ENCODE assay signal across 27 mouse cellular contexts in genomic region chr3:136103339-136103738, GRCm38 (mm10).
"Had no signal": no experiment of that assay in that cellular context is flagged by ENCODE, and none has a peak within 500 bp of the region (broad histone marks: within the 10 kb centered on the region; RNA-seq: fewer than 3 reads in every experiment).

No protein-coding gene starts in this region.

- H3K36me3 ChIP-seq: embryonic facial prominence, embryonic 10.5 days; embryonic facial prominence, embryonic 12.5 days; embryonic facial prominence, embryonic 13.5 days; embryonic facial prominence, embryonic 15.5 days; forebrain, embryonic 10.5 days; forebrain, embryonic 12.5 days; forebrain, embryonic 15.5 days; heart, embryonic 10.5 days had no signal

- H3K4me2 ChIP-seq: embryonic facial prominence, embryonic 12.5 days; embryonic facial prominence, embryonic 13.5 days; embryonic facial prominence, embryonic 15.5 days; forebrain, embryonic 12.5 days; forebrain, embryonic 13.5 days; forebrain, embryonic 15.5 days had no signal

- ATAC-seq: forebrain, embryonic 13.5 days; forebrain, embryonic 14.5 days; forebrain, embryonic 15.5 days; forebrain, embryonic 16.5 days; forebrain, postnatal 0 days had no signal

- H3K27ac ChIP-seq: embryonic facial prominence, embryonic 10.5 days; embryonic facial prominence, embryonic 12.5 days; embryonic facial prominence, embryonic 13.5 days; embryonic facial prominence, embryonic 15.5 days; forebrain, embryonic 10.5 days; forebrain, embryonic 12.5 days; forebrain, embryonic 13.5 days; forebrain, embryonic 15.5 days; gastrocnemius, adult 2 months; heart, adult 2 months; heart, embryonic 10.5 days had no signal

- H3K4me1 ChIP-seq: embryonic facial prominence, embryonic 10.5 days; embryonic facial prominence, embryonic 12.5 days; embryonic facial prominence, embryonic 13.5 days; embryonic facial prominence, embryonic 15.5 days; forebrain, embryonic 10.5 days; forebrain, embryonic 12.5 days; forebrain, embryonic 13.5 days; forebrain, embryonic 15.5 days; heart, embryonic 10.5 days had no signal

- H3K9me3 ChIP-seq: embryonic facial prominence, embryonic 10.5 days; embryonic facial prominence, embryonic 12.5 days; embryonic facial prominence, embryonic 13.5 days; embryonic facial prominence, embryonic 15.5 days; forebrain, embryonic 10.5 days; forebrain, embryonic 12.5 days; forebrain, embryonic 13.5 days; forebrain, embryonic 15.5 days; heart, embryonic 10.5 days had no signal

- H3K27me3 ChIP-seq: embryonic facial prominence, embryonic 12.5 days; embryonic facial prominence, embryonic 13.5 days; embryonic facial prominence, embryonic 15.5 days; forebrain, embryonic 12.5 days; forebrain, embryonic 13.5 days; forebrain, embryonic 15.5 days had no signal

- H3K9ac ChIP-seq: embryonic facial prominence, embryonic 12.5 days; embryonic facial prominence, embryonic 13.5 days; embryonic facial prominence, embryonic 15.5 days; forebrain, embryonic 12.5 days; forebrain, embryonic 13.5 days; forebrain, embryonic 15.5 days; forebrain, postnatal 0 days had no signal

- H3K4me3 ChIP-seq: embryonic facial prominence, embryonic 10.5 days; embryonic facial prominence, embryonic 12.5 days; embryonic facial prominence, embryonic 13.5 days; embryonic facial prominence, embryonic 15.5 days; erythroblast, embryonic 14.5 days; forebrain, embryonic 10.5 days; forebrain, embryonic 12.5 days; forebrain, embryonic 13.5 days; forebrain, embryonic 15.5 days; gastrocnemius, adult 2 months; heart, adult 2 months; heart, embryonic 10.5 days had no signal

- DNase-seq: cerebellum, adult 9-11 months; cerebellum, postnatal 10 days; cerebellum, postnatal 14 days; cerebellum, postnatal 25 days; cerebellum, postnatal 36 days; embryo, embryonic 11 days; forebrain, postnatal 0 days; gastrocnemius, adult 2 months; gastrocnemius, postnatal 10 days; gastrocnemius, postnatal 14 days; gastrocnemius, postnatal 25 days; gastrocnemius, postnatal 36 days; heart, adult 11 months; heart, adult 18-20 months; heart, adult 2 months had no signal
